Mouse (Mus musculus): ENCODE measurements around the gene Ilf2.

DNA sequence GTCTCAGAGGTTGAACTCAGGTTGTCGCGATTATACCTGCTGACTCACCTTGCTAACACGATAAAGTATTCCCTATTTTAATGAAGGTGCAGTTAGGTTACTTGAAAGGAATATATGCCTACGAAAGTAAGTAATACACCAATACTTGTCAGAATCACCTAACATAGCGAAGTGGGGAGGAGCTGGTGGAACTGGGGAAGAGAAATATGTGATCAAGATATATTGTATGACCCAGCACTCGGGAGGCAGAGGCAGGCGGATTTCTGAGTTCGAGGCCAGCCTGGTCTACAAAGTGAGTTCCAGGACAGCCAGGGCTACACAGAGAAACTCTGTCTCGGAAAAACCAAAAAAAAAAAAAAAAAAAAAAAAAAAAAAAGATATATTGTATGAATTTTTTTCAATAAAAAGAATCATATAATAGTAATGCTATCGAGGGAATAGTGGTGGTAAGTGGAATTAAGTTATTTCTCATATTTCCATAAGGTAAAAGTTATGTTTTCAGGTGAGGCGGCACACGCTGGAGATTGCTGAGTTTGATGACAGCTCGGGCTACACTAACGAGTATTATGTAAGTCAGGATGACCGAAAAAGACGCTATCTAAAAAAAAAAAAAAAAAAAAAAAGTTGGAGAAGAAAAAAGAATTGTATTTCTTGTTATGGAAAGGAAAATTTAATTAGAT lies 635 bp upstream of the Ilf2 start:
- TF ChIP-seq POLR2A (IDR thresholded peaks at IDR 0.05; ENCODE audit: insufficient read depth, low read length), result no peak
- TF ChIP-seq CTCF (IDR thresholded peaks at IDR 0.05; ENCODE audit: low read depth, low read length), result no peak
